Mouse (Mus musculus) adrenal gland, postnatal 25 days (tissue): ENCODE results near the gene Sik3. TPM values are rescaled to one million over a fixed set of nuclear protein-coding genes. Genes with fewer than 3 reads are reported as not detected.

Experiments used
- total RNA-seq: library from RNA; stranded (reverse); gene quantifications from 2 replicates; pipeline ENCODE4 v1.2.3, GENCODE M21; 2021

The Sik3 gene
- total RNA-seq, 1 experiment from 2014 or later: 63.2 TPM

Other genes with a start within 250 kb of the Sik3 start
- 20.6 and 23.1 TPM in 2 replicates for gene Cep164, start 184.1 kb upstream of the Sik3 start, total RNA-seq
- 22.6 and 31.1 TPM in 2 replicates for gene Bace1, start 174.2 kb upstream of the Sik3 start, total RNA-seq
- gene Pcsk7, start 106.3 kb upstream of the Sik3 start, total RNA-seq: 28.9 and 33.7 TPM in 2 replicates
- gene Rnf214, start 105.9 kb upstream of the Sik3 start, total RNA-seq: 51.8 and 56.0 TPM in 2 replicates
- 51.0 and 70.2 TPM in 2 replicates for gene Tagln, start 76.8 kb upstream of the Sik3 start, total RNA-seq
- 286 and 328 TPM in 2 replicates for gene Sidt2, start 57.6 kb upstream of the Sik3 start, total RNA-seq
- gene Pafah1b2, start 130 bp upstream of the Sik3 start, total RNA-seq: 112 and 146 TPM in 2 replicates
- gene Apoa1, start 215.8 kb downstream of the Sik3 start, total RNA-seq: 0.52 and 119 TPM in 2 replicates
- gene Apoc3, start 222.8 kb downstream of the Sik3 start, total RNA-seq: 2.2 and 32.9 TPM in 2 replicates
- gene Apoa4, start 227.9 kb downstream of the Sik3 start, total RNA-seq: 1.00 TPM in 1 of 2 replicates, not detected in the other